Mouse (Mus musculus) cortical plate, adult 2 months (tissue): Measurements from ENCODE around the gene Nos1.

ENCODE experiments used
- CTCF ChIP-seq: fragments of 200-500 bp; IDR thresholded peaks from 2 replicates; pipeline ENCODE4 v1.5.1; 2011; ENCODE audit warnings: mild to moderate bottlenecking, control low read depth, low read length; ENCODE audit not compliant: insufficient read depth; ENCODE audit errors: extremely low read depth
- POLR2A ChIP-seq: fragments of 200-500 bp; IDR thresholded peaks from 2 replicates; pipeline ENCODE4 v1.6.1; 2011; ENCODE audit warnings: mild to moderate bottlenecking, low read length, control low read depth; ENCODE audit not compliant: insufficient read depth; ENCODE audit errors: extremely low read depth

- TF ChIP-seq POLR2A (no peak), CTCF (no peak)
Measured at GRCm38 (mm10) chr5:117874236-117874635, 93.4 kb downstream of the Nos1 start.
